Mouse (Mus musculus) midbrain, embryonic 14.5 days (tissue): ENCODE measurements around the gene H1foo. TPM values are rescaled to one million over a fixed set of nuclear protein-coding genes. Genes with fewer than 3 reads are reported as not detected.

Experiments used
- ATAC-seq: fragments of 200-750 bp; cut with Nextera tagmentation; 2 replicates; pipeline ENCODE4 v1.8.0; 2017; ENCODE audit warnings: moderate number of reproducible peaks, moderate library complexity; ENCODE audit not compliant: low FRiP score, low TSS enrichment
- DNase-seq: peaks from one replicate; pipeline ENCODE4 v3.0.0-alpha.2; 2015
- H3K27ac ChIP-seq: fragments of 300-500 bp; sonication (generic); replicated peaks from 2 replicates; pipeline ENCODE4 v1.5.1; 2014; ENCODE audit warnings: mild to moderate bottlenecking, low read depth, low read length, moderate library complexity
- H3K27me3 ChIP-seq: fragments of 300-500 bp; sonication (generic); 2 replicates; pipeline ENCODE4 v1.6.1; 2014; ENCODE audit warnings: low read length, control low read depth, mixed read lengths; ENCODE audit not compliant: control insufficient read depth, insufficient read depth
- H3K36me3 ChIP-seq: fragments of 300-500 bp; sonication (generic); 2 replicates; pipeline ENCODE4 v1.6.1; 2014; ENCODE audit warnings: low read length, control low read depth; ENCODE audit not compliant: control insufficient read depth, insufficient read depth
- H3K4me1 ChIP-seq: fragments of 300-500 bp; sonication (generic); 2 replicates; pipeline ENCODE4 v1.6.1; 2014; ENCODE audit warnings: mild to moderate bottlenecking, antibody characterized with exemption, low read length, control low read depth; ENCODE audit not compliant: control insufficient read depth, insufficient read depth
- H3K4me2 ChIP-seq: fragments of 300-500 bp; sonication (generic); 2 replicates; pipeline ENCODE4 v1.6.1; 2014; ENCODE audit warnings: mild to moderate bottlenecking, low read length, moderate library complexity
- H3K4me3 ChIP-seq: fragments of 300-500 bp; sonication (generic); replicated peaks from 2 replicates; pipeline ENCODE4 v1.5.1; 2014; ENCODE audit warnings: low read depth, low read length
- H3K9ac ChIP-seq: fragments of 300-500 bp; sonication (generic); replicated peaks from 2 replicates; pipeline ENCODE4 v1.6.1; 2014; ENCODE audit warnings: mild to moderate bottlenecking, low read length, moderate library complexity
- H3K9me3 ChIP-seq: fragments of 300-500 bp; sonication (generic); 2 replicates; pipeline ENCODE4 v1.6.1; 2016; ENCODE audit warnings: low read length, control low read depth, mixed read lengths; ENCODE audit not compliant: control insufficient read depth
- WGBS: fragments of 180-500 bp; shearing (Covaris S2); extraction: QIAGEN DNeasy Blood & Tissue Kit; methylation state at CpG from one replicate; pipeline ENCODE4 v1.1.7; 2014; 5-methylcytosine and 5-hydroxymethylcytosine counted together
- polyA plus RNA-seq: library from polyadenylated mRNA; unstranded; fragments of >200 nt; fragmentation: Nextera tagmentation; extraction: Ambion mirVana; gene quantifications from 2 replicates; pipeline ENCODE4 v1.2.1, GENCODE M21; 2014

H1foo gene
- polyA plus RNA-seq, 1 experiment from 2014 or later = not detected

DNA sequence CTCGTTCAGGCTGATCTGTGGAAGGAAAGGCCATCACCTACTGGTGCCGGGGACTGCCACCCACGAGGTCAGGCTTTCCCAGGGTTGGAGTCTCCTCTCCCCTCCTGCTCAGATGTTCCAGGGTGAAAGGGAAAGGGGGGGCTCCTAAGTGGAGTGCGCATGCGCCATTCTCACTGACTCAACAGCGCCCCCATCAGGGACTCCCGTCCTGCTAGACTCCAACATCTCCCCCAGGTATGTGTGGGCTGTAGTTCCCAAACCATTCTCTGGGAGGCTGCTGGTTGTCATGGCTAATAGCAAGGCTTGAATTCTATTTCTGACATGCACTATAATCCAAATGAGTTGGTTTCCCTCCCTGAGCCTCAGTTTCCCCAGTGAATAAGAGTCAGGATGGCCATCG lies 33.9 kb downstream of the H1foo start:
- Histone ChIP-seq H3K27me3 (no peaks in the 10 kb centered on the region), H3K4me3 (no peak overlapping the region), H3K36me3 (no peaks in the 10 kb centered on the region), H3K9ac (no peak overlapping the region), H3K4me2 (no peak overlapping the region), H3K4me1 (peaks cover 3% of the 10 kb centered on the region; the same call in 1 of the 2 replicates), H3K9me3 (no peaks in the 10 kb centered on the region), H3K27ac (no peak overlapping the region)
- WGBS = 54% methylated on average over 8 of the region's 8 CpGs
- no peak for DNase-seq
- no peak for ATAC-seq

GRCm38 (mm10) chr6:115982889-115983288 lies 38.2 kb downstream of the H1foo start:
- peaks cover 6% of the 10 kb centered on the region; the same call in 1 of the 2 replicates for H3K4me1 ChIP-seq
- H3K36me3 ChIP-seq = no peaks in the 10 kb centered on the region
- no peak overlapping the region for H3K4me3 ChIP-seq
- DNase-seq = no peak
- no peak overlapping the region for H3K27ac ChIP-seq
- H3K9me3 ChIP-seq = no peaks in the 10 kb centered on the region
- no peak for ATAC-seq
- no peaks in the 10 kb centered on the region for H3K27me3 ChIP-seq
- no peak overlapping the region for H3K9ac ChIP-seq
- WGBS = 57% methylated on average over 7 of the region's 7 CpGs
- H3K4me2 ChIP-seq = no peak overlapping the region

DNA sequence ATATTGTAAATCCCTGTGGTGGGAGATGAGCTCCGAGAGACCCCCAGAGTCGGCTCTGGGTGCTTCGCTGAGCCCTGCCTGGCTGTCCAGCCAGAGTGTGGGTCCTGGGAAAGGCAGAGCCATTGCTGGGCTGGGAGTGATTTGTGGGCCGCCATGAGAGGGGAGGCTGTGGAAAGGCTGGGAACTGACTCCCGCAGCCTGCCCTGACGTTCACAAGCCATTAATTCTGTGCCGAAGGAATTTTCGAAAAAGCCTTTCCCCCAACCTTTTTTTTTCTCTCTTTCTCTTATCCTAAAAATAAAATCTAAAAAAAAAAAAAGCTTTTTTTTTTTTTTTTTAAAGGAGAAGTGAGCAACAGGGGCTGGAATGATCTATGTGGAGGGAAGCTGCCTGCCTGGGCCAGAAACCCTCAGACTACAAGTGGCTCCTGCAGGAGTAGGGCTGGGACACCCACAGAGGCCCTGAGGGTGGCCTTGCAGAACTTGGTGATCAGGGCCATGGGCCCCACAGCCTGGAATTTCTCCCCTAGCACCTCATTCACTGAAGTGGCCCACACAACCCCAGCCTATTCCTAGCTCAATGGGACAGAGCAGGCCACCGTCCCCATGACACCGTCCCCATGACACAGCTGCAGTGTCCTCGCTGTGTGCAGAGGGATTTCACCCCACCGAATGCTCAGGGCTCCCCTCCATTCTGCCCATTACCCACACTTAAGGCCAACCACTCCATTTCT lies 38.7 kb downstream of the H1foo start:
- Histone ChIP-seq H3K4me2 (no peak overlapping the region), H3K9me3 (no peaks in the 10 kb centered on the region), H3K27ac (no peak overlapping the region), H3K36me3 (no peaks in the 10 kb centered on the region), H3K27me3 (no peaks in the 10 kb centered on the region), H3K4me3 (no peak overlapping the region), H3K9ac (no peak overlapping the region), H3K4me1 (peaks cover 6% of the 10 kb centered on the region; the same call in 1 of the 2 replicates)
- ATAC-seq = no peak
- WGBS = 70% methylated on average over 12 of the region's 12 CpGs
- DNase-seq = no peak

DNA sequence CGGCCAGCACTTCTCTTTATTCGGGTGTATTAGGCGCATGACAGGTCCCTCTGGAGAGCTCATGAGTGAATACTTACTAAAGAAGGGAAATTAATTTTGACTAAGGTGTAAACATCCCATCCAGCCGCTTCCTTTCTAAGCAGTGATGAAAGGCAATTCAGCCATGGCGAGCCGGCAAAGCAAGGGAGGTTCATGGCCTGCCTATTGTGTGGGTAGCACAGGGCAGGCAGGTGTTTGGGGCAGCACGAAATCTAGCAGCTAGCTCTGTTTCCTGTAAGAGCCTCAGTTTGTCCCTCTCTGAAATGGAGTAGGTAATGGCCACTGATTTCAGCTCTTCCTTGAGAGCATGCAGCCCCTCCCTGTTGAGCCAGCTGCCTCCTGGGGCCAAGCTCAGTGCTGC lies 39.8 kb downstream of the H1foo start:
- Histone ChIP-seq H3K27ac (no peak overlapping the region), H3K4me3 (no peak overlapping the region), H3K9ac (no peak overlapping the region), H3K4me2 (no peak overlapping the region), H3K9me3 (no peaks in the 10 kb centered on the region), H3K27me3 (no peaks in the 10 kb centered on the region), H3K4me1 (peaks cover 6% of the 10 kb centered on the region; the same call in 1 of the 2 replicates), H3K36me3 (no peaks in the 10 kb centered on the region)
- no peak for DNase-seq
- no peak for ATAC-seq
- 66% methylated on average over 7 of the region's 7 CpGs for WGBS

DNA sequence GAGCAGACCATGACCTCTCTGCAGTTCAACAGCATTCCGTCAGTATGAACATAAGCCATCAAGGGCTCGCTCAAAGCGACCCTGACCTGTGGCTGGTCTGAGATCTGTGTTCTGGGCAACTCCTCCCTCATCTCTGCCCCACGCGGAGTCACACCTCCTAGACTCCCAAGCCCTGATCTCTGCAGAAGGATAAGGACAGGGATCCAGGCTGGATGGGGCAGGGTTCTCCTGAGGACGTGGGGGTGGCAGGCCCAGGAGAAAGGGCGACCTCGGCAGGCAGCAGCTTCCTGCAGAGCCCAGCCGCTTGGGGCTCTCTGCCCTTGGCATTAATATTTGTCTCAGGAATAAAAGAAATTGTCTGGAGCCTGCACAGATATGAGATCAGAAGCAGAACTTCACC lies 40.9 kb downstream of the H1foo start:
- no peak for DNase-seq
- H3K4me1 ChIP-seq = peaks cover 6% of the 10 kb centered on the region; the same call in 1 of the 2 replicates
- H3K36me3 ChIP-seq = no peaks in the 10 kb centered on the region
- H3K9me3 ChIP-seq = no peaks in the 10 kb centered on the region
- H3K27me3 ChIP-seq = peaks cover 3% of the 10 kb centered on the region; the same call in 1 of the 2 replicates
- H3K9ac ChIP-seq = no peak overlapping the region
- ATAC-seq = no peak
- no peak overlapping the region for H3K4me3 ChIP-seq
- no peak overlapping the region for H3K4me2 ChIP-seq
- 73% methylated on average over 9 of the region's 9 CpGs for WGBS
- no peak overlapping the region for H3K27ac ChIP-seq

GRCm38 (mm10) chr6:115986472-115987095 lies 41.8 kb downstream of the H1foo start:
- 53% methylated on average over 12 of the region's 12 CpGs for WGBS
- Histone ChIP-seq H3K9me3 (no peaks in the 10 kb centered on the region), H3K36me3 (no peaks in the 10 kb centered on the region), H3K4me2 (no peak overlapping the region), H3K4me1 (peaks cover 9% of the 10 kb centered on the region), H3K27me3 (peaks cover 6% of the 10 kb centered on the region; the same call in 1 of the 2 replicates), H3K9ac (no peak overlapping the region), H3K4me3 (no peak overlapping the region), H3K27ac (no peak overlapping the region)
- DNase-seq (no peak), ATAC-seq (no peak)

- H3K9me3 ChIP-seq = no peaks in the 10 kb centered on the region
- WGBS = 60% methylated on average over 9 of the region's 9 CpGs
- H3K4me2 ChIP-seq = no peak overlapping the region
- no peak overlapping the region for H3K27ac ChIP-seq
- H3K27me3 ChIP-seq = peaks cover 13% of the 10 kb centered on the region
- ATAC-seq (no peak), DNase-seq (no peak)
- H3K4me1 ChIP-seq = peaks cover 10% of the 10 kb centered on the region
- H3K9ac ChIP-seq = no peak overlapping the region
- H3K4me3 ChIP-seq = no peak overlapping the region
- no peaks in the 10 kb centered on the region for H3K36me3 ChIP-seq
These were observed 42.5 kb downstream of the H1foo start for GRCm38 (mm10) chr6:115987096-115987747.

- no peak overlapping the region for H3K4me2 ChIP-seq
- H3K4me1 ChIP-seq = peaks cover 18% of the 10 kb centered on the region
- ATAC-seq = no peak
These were observed 44.3 kb downstream of the H1foo start for GRCm38 (mm10) chr6:115989032-115989431.

More at GRCm38 (mm10) chr6:115989032-115989431, 44.3 kb downstream of the H1foo start:
- H3K4me3 ChIP-seq = no peak overlapping the region
- no peak overlapping the region for H3K9ac ChIP-seq
- H3K27ac ChIP-seq = no peak overlapping the region
- no peaks in the 10 kb centered on the region for H3K9me3 ChIP-seq
- H3K27me3 ChIP-seq = peaks cover 31% of the 10 kb centered on the region
- whole genome bisulfite sequencing = 75% methylated on average over 5 of the region's 5 CpGs
- DNase-seq = no peak
- no peaks in the 10 kb centered on the region for H3K36me3 ChIP-seq
